Mouse (Mus musculus) G1E (cell line): Measurements from ENCODE around the gene Chn2. TPM values are rescaled to one million over a fixed set of nuclear protein-coding genes. Genes with fewer than 3 reads are reported as not detected.

Source experiments
- ATAC-seq: 2 replicates; pipeline ENCODE4 v1.8.0; 2016; ENCODE audit warnings: mild to moderate bottlenecking; ENCODE audit not compliant: insufficient number of reproducible peaks, poor library complexity, low FRiP score, severe bottlenecking; ENCODE audit errors: extremely low read depth
- DNase-seq: peaks from one replicate; pipeline ENCODE4 v3.0.0; 2012; ENCODE audit warnings: low spot score
- H3K27me3 ChIP-seq: 2 replicates; pipeline ENCODE4 v1.6.1; 2012; ENCODE audit warnings: mild to moderate bottlenecking, low read length, inconsistent platforms; ENCODE audit not compliant: insufficient read depth
- H3K36me3 ChIP-seq: replicated peaks from 2 replicates; pipeline ENCODE3; 2012; ENCODE audit warnings: mild to moderate bottlenecking, inconsistent platforms
- H3K4me1 ChIP-seq: 2 replicates; pipeline ENCODE4 v1.6.1; 2012; ENCODE audit warnings: low read depth, low read length, inconsistent platforms, mixed read lengths; ENCODE audit not compliant: insufficient read depth
- H3K4me3 ChIP-seq: 2 replicates; pipeline ENCODE4 v1.5.1; 2012; ENCODE audit warnings: low read depth, mild to moderate bottlenecking, inconsistent platforms, low read length, moderate library complexity, mixed read lengths
- H3K9me3 ChIP-seq: replicated peaks from 2 replicates; pipeline ENCODE4 v1.6.1; 2012; ENCODE audit warnings: inconsistent platforms
- CTCF ChIP-seq: IDR thresholded peaks from 2 replicates; pipeline ENCODE4 v1.5.1; 2012; ENCODE audit warnings: low read depth, low read length, inconsistent platforms, mixed read lengths
- GATA1 ChIP-seq: IDR thresholded peaks from 2 replicates; pipeline ENCODE4 v1.6.1; 2012; ENCODE audit warnings: borderline replicate concordance, low read length, inconsistent platforms, mixed read lengths
- GATA2 ChIP-seq: IDR thresholded peaks from 2 replicates; pipeline ENCODE4 v1.6.1; 2012; ENCODE audit warnings: low read depth, low read length, inconsistent platforms, borderline replicate concordance
- POLR2AphosphoS5 ChIP-seq: IDR thresholded peaks from 2 replicates; pipeline ENCODE4 v1.6.1; 2012; ENCODE audit warnings: low read depth, low read length, inconsistent platforms; ENCODE audit not compliant: insufficient replicate concordance
- TAL1 ChIP-seq: conservative IDR thresholded peaks from 2 replicates; pipeline ENCODE4 v1.6.1; 2012; ENCODE audit warnings: low read depth, low read length, inconsistent platforms, mixed read lengths
- polyA plus RNA-seq: library from polyadenylated mRNA; stranded (reverse); fragments of >175 nt; gene quantifications from 2 replicates; pipeline ENCODE4 v1.2.3, GENCODE M21; 2012
- total RNA-seq, 2 experiments: library from RNA; stranded (forward) in 1 of 2; stranded (reverse) in 1 of 2; fragments of 200-1000 nt in 1 of 2; fragments of >200 nt in 1 of 2; fragmentation: Nextera tagmentation in 1 of 2; gene quantifications; 2 replicates each; pipeline ENCODE4 v1.2.3; 2014 to 2017

The Chn2 gene
- total and polyA plus RNA-seq, 3 experiments, result 0.22 TPM; not detected in 2

GRCm38 (mm10) chr6:54320236-54320635 lies 280.9 kb downstream of the Chn2 start:
- Histone ChIP-seq H3K36me3 (no peaks in the 10 kb centered on the region), H3K27me3 (no peaks in the 10 kb centered on the region), H3K4me3 (no peak overlapping the region), H3K4me1 (no peaks in the 10 kb centered on the region), H3K9me3 (peaks cover 28% of the 10 kb centered on the region)
- ATAC-seq (no peak), DNase-seq (no peak)
- no peak for TF ChIP-seq TAL1
- no peak for TF ChIP-seq GATA2
- TF ChIP-seq CTCF, result no peak
- TF ChIP-seq POLR2AphosphoS5, result no peak
- no peak for TF ChIP-seq GATA1

- no peak for TF ChIP-seq TAL1
- TF ChIP-seq GATA2, result no peak
- TF ChIP-seq GATA1, result no peak
- no peak for TF ChIP-seq POLR2AphosphoS5
- TF ChIP-seq CTCF, result no peak
- ATAC-seq (no peak), DNase-seq (no peak)
- Histone ChIP-seq H3K4me3 (no peak within 1 kb of the TSS), H3K4me1 (no peaks in the 10 kb centered on the region), H3K36me3 (no peaks in the 10 kb centered on the region), H3K27me3 (no peaks in the 10 kb centered on the region), H3K9me3 (peaks cover 36% of the 10 kb centered on the region)
These were observed 286.0 kb downstream of the Chn2 start, which contains the start of gene Prr15 for GRCm38 (mm10) chr6:54325246-54325885. TSS of gene Prr15 (plus strand) at chr6:54325835.

- no peak for DNase-seq
- Histone ChIP-seq H3K27me3 (no peaks in the 10 kb centered on the region), H3K4me3 (no peak overlapping the region), H3K4me1 (no peaks in the 10 kb centered on the region), H3K9me3 (peaks cover 38% of the 10 kb centered on the region), H3K36me3 (no peaks in the 10 kb centered on the region)
- TF ChIP-seq GATA1, result no peak
- no peak; the same call in 1 of the 2 replicates for ATAC-seq
These were observed 287.6 kb downstream of the Chn2 start for GRCm38 (mm10) chr6:54326671-54327625.

GRCm38 (mm10) chr6:54327626-54328003 lies 288.3 kb downstream of the Chn2 start:
- ATAC-seq (no peak), DNase-seq (no peak)
- TF ChIP-seq POLR2AphosphoS5, result no peak
- TF ChIP-seq CTCF, result no peak
- no peak for TF ChIP-seq GATA1
- no peak for TF ChIP-seq TAL1
- no peak for TF ChIP-seq GATA2
- H3K9me3 ChIP-seq, result peaks cover 42% of the 10 kb centered on the region
- no peaks in the 10 kb centered on the region for H3K27me3 ChIP-seq
- no peaks in the 10 kb centered on the region for H3K4me1 ChIP-seq
- H3K36me3 ChIP-seq, result no peaks in the 10 kb centered on the region
- H3K4me3 ChIP-seq, result no peak overlapping the region

GRCm38 (mm10) chr6:54328783-54329182 lies 289.4 kb downstream of the Chn2 start:
- Histone ChIP-seq H3K9me3 (peaks cover 46% of the 10 kb centered on the region), H3K4me3 (no peak overlapping the region), H3K27me3 (no peaks in the 10 kb centered on the region), H3K36me3 (no peaks in the 10 kb centered on the region), H3K4me1 (no peaks in the 10 kb centered on the region)
- DNase-seq, result no peak
- TF ChIP-seq POLR2AphosphoS5 (no peak), CTCF (no peak), TAL1 (no peak), GATA2 (no peak), GATA1 (no peak)
- ATAC-seq, result no peak

DNA sequence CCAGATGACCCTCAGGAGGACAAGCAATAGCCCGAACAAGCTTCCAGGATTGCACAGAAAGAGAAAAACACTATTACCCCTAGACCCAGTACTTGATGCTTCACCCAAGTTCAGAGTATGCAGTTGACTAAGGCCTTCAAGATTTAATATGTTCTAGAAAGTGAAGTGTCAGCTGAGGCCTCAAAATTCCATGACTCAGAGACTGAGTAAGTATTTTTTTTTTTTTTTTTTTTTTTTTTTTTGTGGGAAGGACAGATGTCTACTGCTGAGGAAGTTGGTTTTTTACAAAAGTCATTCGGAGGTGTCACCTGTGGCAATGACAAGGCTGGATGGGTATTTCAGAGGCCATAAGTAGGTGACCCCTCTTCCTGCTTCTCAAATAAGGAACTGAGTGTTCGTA lies 290.2 kb downstream of the Chn2 start:
- no peaks in the 10 kb centered on the region for H3K27me3 ChIP-seq
- no peak for ATAC-seq
- H3K36me3 ChIP-seq, result no peaks in the 10 kb centered on the region
- H3K4me1 ChIP-seq, result no peaks in the 10 kb centered on the region
- TF ChIP-seq GATA1, result no peak
- no peak for TF ChIP-seq CTCF
- no peak for TF ChIP-seq TAL1
- TF ChIP-seq GATA2, result no peak
- no peak for TF ChIP-seq POLR2AphosphoS5
- H3K9me3 ChIP-seq, result peaks cover 50% of the 10 kb centered on the region
- no peak for DNase-seq
- H3K4me3 ChIP-seq, result no peak overlapping the region
